8 mouse cellular contexts compared by ENCODE assay signal in the genomic region with DNA sequence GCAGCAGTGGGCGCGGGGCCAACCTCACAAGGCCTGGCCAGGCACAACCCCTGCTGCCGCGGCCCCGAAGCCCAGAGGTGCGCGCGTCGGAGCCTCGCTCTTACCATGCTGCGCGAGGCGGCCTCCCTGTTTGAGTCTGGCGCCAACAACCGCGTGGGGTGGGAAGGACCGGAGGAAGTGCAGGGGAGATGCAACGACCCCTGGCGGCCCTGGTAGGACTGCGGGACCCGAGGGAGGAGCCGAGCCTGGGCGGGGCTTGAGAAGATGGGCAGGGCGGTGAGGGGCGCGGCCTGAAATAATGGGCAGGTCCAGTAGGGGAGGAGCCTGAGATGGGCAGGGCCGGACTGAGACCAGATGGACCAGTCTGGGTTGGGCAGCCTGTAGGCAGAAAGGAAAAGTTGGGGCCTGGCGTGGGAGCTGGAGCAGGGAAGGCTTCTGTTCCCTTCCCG. TPM values are rescaled to one million over a fixed set of nuclear protein-coding genes. Genes with fewer than 3 reads are reported as not detected.
A peak's percentile ranks its signal among the peaks of the same experiment; 100 is the strongest.
DNase-seq lines count a peak whose midpoint lies in the region; ATAC-seq and TF ChIP-seq lines count a peak whose summit lies in the region.

A gene (minus strand): TSS at position 229 of the 449 bp plus-strand sequence.

- peak within 1 kb of the TSS; percentile 97 for H3K4me2 ChIP-seq in embryonic facial prominence, embryonic 14.5 days (ENCODE audit: low read depth, low read length)
- peak within 1 kb of the TSS; percentile 95 for H3K4me2 ChIP-seq in limb, embryonic 13.5 days (replicated peaks)
- H3K4me2 ChIP-seq in midbrain, embryonic 16.5 days (ENCODE audit: low read length) = peak within 1 kb of the TSS; percentile 98

- H3K9ac ChIP-seq in embryonic facial prominence, embryonic 14.5 days (ENCODE audit: low read depth, low read length) = peak within 1 kb of the TSS; percentile 78
- peak within 1 kb of the TSS; percentile 43 for H3K9ac ChIP-seq in heart, adult 2 months (ENCODE audit: low read depth, low read length)
- peak within 1 kb of the TSS; percentile 77 for H3K9ac ChIP-seq in limb, embryonic 13.5 days
- peak within 1 kb of the TSS; percentile 62 for H3K9ac ChIP-seq in midbrain, embryonic 16.5 days (ENCODE audit: low read depth, low read length)

- TF ChIP-seq CTCF in heart, adult 2 months (IDR thresholded peaks at IDR 0.05) = no peak; the same call in none of the 2 replicates

- peak within 1 kb of the TSS; percentile 77 for H3K27ac ChIP-seq in embryonic facial prominence, embryonic 14.5 days (replicated peaks; ENCODE audit: low read depth, low read length)
- H3K27ac ChIP-seq in heart, adult 2 months = peak within 1 kb of the TSS; percentile 10; the same call in 1 of the 2 replicates
- H3K27ac ChIP-seq in limb, embryonic 13.5 days = peak within 1 kb of the TSS; percentile 61; the same call in 1 of the 2 replicates
- H3K27ac ChIP-seq in midbrain, embryonic 16.5 days (ENCODE audit: low read length) = no peak within 1 kb of the TSS

- peak; percentile 99 for ATAC-seq in embryonic facial prominence, embryonic 14.5 days (ENCODE audit: low read depth)
- peak; percentile 98 for ATAC-seq in limb, embryonic 13.5 days (ENCODE audit: low FRiP score, low read depth)
- peak; percentile 96 for ATAC-seq in midbrain, embryonic 16.5 days

- 0% methylated on average over 26 of the region's 29 CpGs for WGBS in embryonic facial prominence, embryonic 14.5 days
- under 1% methylated on average over 29 of the region's 29 CpGs for WGBS in heart, adult 2 months
- WGBS in limb, embryonic 13.5 days = under 1% methylated on average over 29 of the region's 29 CpGs
- WGBS in midbrain, embryonic 16.5 days = 0% methylated on average over 29 of the region's 29 CpGs

- H3K79me2 ChIP-seq in heart, adult 2 months (replicated peaks; ENCODE audit: control insufficient read depth, insufficient read depth, low read length) = no peaks in the 10 kb centered on the region

- H3K27me3 ChIP-seq in embryonic facial prominence, embryonic 14.5 days (replicated peaks; ENCODE audit: control insufficient read depth, insufficient read depth, low read length) = no peaks in the 10 kb centered on the region
- no peaks in the 10 kb centered on the region for H3K27me3 ChIP-seq in heart, adult 2 months (ENCODE audit: control insufficient read depth, insufficient read depth, low read length)
- H3K27me3 ChIP-seq in limb, embryonic 13.5 days = no peaks in the 10 kb centered on the region
- no peaks in the 10 kb centered on the region for H3K27me3 ChIP-seq in midbrain, embryonic 16.5 days (ENCODE audit: control insufficient read depth, insufficient read depth, low read depth, low read length)

- 0 out of 2 replicates have a peak, but pooled peaks cover 12% of the 10 kb centered on the region for H3K4me1 ChIP-seq in embryonic facial prominence, embryonic 14.5 days (ENCODE audit: control insufficient read depth, insufficient read depth, low read length)
- no peaks in the 10 kb centered on the region for H3K4me1 ChIP-seq in heart, adult 2 months (ENCODE audit: control insufficient read depth, insufficient read depth, low read length)
- peaks cover 36% of the 10 kb centered on the region for H3K4me1 ChIP-seq in limb, embryonic 13.5 days
- H3K4me1 ChIP-seq in midbrain, embryonic 16.5 days (ENCODE audit: control insufficient read depth, insufficient read depth, low read length) = 0 out of 2 replicates have a peak, but pooled peaks cover 2% of the 10 kb centered on the region

- peak; percentile 98 for DNase-seq in 3T3-L1 (ENCODE audit: low read depth, low spot score)
- DNase-seq in adrenal gland, postnatal 4 days (ENCODE audit: low spot score in 2 of 2) = peak; percentile 99
- DNase-seq in embryonic facial prominence, embryonic 14.5 days (ENCODE audit: low spot score) = peak; percentile 98
- peak; percentile 97 to 99 for DNase-seq in heart, adult 2 months
- DNase-seq in kidney, adult 8-10 months = peak; percentile 97 to 99
- peak; percentile 98 to 99 for DNase-seq in spleen, postnatal 10 days (ENCODE audit: low spot score in 2 of 2)

- 0 out of 2 replicates have a peak, but pooled peaks cover 12% of the 10 kb centered on the region for H3K36me3 ChIP-seq in embryonic facial prominence, embryonic 14.5 days (ENCODE audit: control insufficient read depth, insufficient read depth, low read length)
- no peaks in the 10 kb centered on the region for H3K36me3 ChIP-seq in heart, adult 2 months (ENCODE audit: control insufficient read depth, insufficient read depth, low read length)
- no peaks in the 10 kb centered on the region; the same call in 1 of the 2 replicates for H3K36me3 ChIP-seq in limb, embryonic 13.5 days
- H3K36me3 ChIP-seq in midbrain, embryonic 16.5 days (ENCODE audit: control insufficient read depth, insufficient read depth, low read length) = peaks cover 8% of the 10 kb centered on the region

- TF ChIP-seq EP300 in heart, adult 2 months (IDR thresholded peaks at IDR 0.05; ENCODE audit: insufficient read depth, low read depth, low read length) = 0 out of 2 replicates have a peak, but pooled peaks have one; percentile 14

- intact Hi-C loops in heart, adult 2 months (cut with DNase I) = loop anchor here (5.0 to 10.0 kb wide), 2 partner anchors 118 to 211 kb away; no protein-coding TSS in a partner anchor

- TF ChIP-seq POLR2A in heart, adult 2 months (IDR thresholded peaks at IDR 0.05; ENCODE audit: insufficient read depth, low read depth, low read length) = peak; percentile 83

- peak within 1 kb of the TSS; percentile 63 for H3K4me3 ChIP-seq in embryonic facial prominence, embryonic 14.5 days (ENCODE audit: low read depth, low read length)
- peak within 1 kb of the TSS; percentile 60 for H3K4me3 ChIP-seq in heart, adult 2 months
- peak within 1 kb of the TSS; percentile 56 for H3K4me3 ChIP-seq in limb, embryonic 13.5 days
- peak within 1 kb of the TSS; percentile 56 for H3K4me3 ChIP-seq in midbrain, embryonic 16.5 days (ENCODE audit: low read depth, low read length)

- H3K9me3 ChIP-seq in embryonic facial prominence, embryonic 14.5 days (ENCODE audit: control insufficient read depth, low read length) = no peaks in the 10 kb centered on the region
- no peaks in the 10 kb centered on the region for H3K9me3 ChIP-seq in limb, embryonic 13.5 days
- H3K9me3 ChIP-seq in midbrain, embryonic 16.5 days (replicated peaks; ENCODE audit: control insufficient read depth, low read length, poor library complexity, severe bottlenecking) = no peaks in the 10 kb centered on the region

RNA-seq across cellular contexts. Expression of the gene that starts here (rescaled TPM):
- total RNA-seq in adrenal gland, postnatal 4 days (2021) = 10 to 100 TPM; 18.8 to 24.0 TPM
- 11.5 and 11.8 TPM in 2 replicates for polyA plus RNA-seq in embryonic facial prominence, embryonic 14.5 days (2014; fragmentation: Nextera tagmentation; extraction: Ambion mirVana)
- total RNA-seq in heart, adult 2 months (2021) = 1 to 10 TPM; 2.0 to 3.0 TPM
- polyA plus RNA-seq in heart, adult 2 months (2012; rRNA removed) = 0.18 and 0.35 TPM in 2 replicates
- 11.5 and 11.8 TPM in 2 replicates for polyA plus RNA-seq in limb, embryonic 13.5 days (2015; fragmentation: Nextera tagmentation; extraction: Ambion mirVana)
- polyA plus RNA-seq in midbrain, embryonic 16.5 days (2015; fragmentation: Nextera tagmentation; extraction: Ambion mirVana) = 1.4 and 1.5 TPM in 2 replicates

Comparison
In these comparisons a context has a peak if more than half of its experiments do, and no peak if none do; other contexts are left out.
1. RNA of the gene that starts here (total RNA-seq): 18.8 to 24.0 TPM in adrenal gland, postnatal 4 days; 2.0 to 3.0 TPM in heart, adult 2 months; every median in the first group is over 4 times any median in the second.
2. Peak in every context shown above with its lines, with median percentiles within 50 percentile points of each other: DNase-seq, ATAC-seq, H3K4me2 ChIP-seq, H3K4me3 ChIP-seq and H3K9ac ChIP-seq.